Mouse (Mus musculus): ENCODE results near the gene Sh2d3c.

The Sh2d3c gene

DNA sequence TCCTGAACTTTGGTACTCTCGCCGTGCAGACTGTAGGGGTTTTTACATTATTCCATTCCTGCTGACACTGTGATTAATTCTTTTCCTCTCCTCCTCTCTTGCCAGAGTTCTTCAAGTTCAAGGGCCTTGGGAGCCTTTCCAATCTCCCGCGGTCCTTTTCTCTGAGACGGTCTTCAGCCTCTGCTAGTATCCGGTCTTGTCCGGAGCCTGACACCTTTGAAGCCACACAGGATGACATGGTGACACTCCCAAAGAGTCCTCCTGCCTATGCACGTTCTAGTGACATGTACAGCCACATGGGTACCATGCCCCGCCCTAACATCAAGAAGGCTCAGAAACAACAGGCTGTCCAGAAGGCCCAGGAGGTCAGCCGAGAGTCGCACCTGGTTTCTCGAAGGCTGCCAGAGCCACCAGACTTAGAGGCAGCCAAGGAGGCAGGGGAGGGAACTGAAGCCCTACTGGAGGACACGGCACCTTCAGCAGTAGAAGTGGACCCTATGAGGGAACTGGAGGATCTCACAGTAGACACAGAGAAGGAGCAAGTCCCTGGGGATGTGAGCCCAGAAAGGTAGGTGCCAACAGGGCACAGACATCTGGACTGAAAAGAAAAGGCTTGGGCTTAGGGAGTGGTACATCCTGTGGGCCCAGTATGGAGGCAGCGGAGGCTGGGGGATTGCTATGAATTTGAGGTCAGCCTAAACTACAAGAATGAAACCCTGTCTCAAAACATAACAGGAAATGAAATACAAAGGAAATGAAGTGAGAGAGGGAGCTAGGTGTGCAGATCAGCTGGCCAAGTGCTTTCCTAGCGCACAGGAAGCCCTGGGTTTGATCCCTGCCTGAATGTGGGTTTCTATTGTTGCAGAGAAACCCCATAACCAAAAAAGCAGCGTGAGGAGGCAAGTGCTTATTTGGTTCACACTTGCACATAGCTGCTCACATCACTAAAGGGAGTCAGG, 4.3 kb downstream of the Sh2d3c start:
- DNase-seq (ENCODE audit: low read depth): peak; percentile 84

DNA sequence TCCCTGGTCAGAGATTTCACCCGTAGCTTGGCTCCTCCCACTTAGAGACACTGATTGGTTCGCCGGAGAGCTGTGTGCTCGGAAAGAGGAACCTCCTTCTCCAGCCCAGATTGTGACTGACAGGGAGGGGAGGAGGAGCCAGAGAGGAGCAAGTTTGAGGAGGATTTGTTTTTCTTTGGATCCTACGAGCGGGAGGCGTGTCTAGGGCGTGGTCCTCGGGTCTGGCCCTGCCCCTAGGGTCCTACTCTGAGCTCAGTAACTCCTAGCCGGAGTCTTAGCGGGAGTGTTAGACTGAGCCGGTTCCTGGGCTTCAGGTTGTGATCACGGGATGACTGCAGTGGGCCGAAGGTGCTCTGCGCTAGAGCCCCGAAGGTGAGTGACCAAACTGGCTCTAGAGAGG, 6.6 kb downstream of the Sh2d3c start:
- DNase-seq (ENCODE audit: low read depth): peak; percentile 84

DNA sequence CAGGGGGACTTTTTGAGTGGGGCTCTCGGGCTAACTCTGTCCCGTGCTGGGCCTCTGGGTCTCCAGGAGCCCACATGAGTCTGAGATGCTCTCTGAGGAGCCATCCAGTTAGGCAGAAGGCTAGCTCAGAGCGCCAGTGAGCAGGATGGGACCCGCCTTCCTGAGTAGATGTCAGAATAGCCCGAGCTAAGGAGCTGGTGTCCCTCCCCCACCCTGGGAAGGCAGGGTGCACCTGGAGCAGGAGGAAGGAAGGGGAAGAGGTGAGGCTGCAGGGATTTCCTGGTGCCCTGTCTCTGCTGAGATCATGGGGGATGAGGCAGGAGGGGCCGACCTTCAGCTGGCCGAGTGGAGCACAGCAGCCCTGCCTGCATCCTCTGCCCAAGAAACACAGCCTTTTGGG, 7.6 kb downstream of the Sh2d3c start:
- no peak for DNase-seq (ENCODE audit: low read depth)

DNA sequence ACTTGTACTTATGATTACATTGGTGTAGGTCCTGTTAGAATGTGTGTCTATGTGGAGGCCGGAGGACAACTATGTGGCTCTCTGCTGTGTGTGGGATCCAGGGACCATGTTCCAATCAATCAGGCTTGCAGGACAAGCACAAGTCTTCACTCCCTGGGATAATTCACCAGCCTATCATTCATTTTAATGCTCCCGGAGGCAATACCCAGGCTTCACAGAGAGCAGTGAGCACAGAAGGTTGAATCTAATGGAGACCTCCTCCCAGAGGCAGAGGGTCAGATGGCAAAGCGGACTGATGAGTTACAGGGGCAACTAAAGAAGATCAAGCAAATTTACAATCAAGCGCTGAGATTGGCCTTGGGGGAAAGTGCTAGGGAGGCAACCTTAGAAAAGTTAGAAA, 8.7 kb downstream of the Sh2d3c start:
- DNase-seq (ENCODE audit: low read depth): no peak

DNA sequence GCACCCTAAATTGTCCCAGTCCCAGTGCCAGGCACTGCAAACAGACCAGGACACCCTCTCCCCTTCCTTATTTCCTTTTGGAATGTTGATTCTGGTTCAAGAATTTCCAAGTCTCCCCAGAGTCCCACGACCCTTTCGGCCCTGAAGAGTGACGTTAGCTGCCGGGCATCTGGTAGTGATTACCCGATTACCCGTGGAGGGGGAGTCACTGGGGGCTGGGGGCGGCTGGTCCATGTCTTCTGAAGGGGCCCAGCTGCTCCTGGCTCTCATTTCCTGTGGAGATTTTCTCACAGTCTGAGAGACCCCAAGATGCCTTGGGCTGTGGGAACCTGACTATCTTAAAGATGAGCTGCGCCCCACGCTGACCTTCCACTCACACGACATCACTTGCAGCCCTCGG, 10.0 kb downstream of the Sh2d3c start:
- no peak for DNase-seq (ENCODE audit: low read depth)

DNA sequence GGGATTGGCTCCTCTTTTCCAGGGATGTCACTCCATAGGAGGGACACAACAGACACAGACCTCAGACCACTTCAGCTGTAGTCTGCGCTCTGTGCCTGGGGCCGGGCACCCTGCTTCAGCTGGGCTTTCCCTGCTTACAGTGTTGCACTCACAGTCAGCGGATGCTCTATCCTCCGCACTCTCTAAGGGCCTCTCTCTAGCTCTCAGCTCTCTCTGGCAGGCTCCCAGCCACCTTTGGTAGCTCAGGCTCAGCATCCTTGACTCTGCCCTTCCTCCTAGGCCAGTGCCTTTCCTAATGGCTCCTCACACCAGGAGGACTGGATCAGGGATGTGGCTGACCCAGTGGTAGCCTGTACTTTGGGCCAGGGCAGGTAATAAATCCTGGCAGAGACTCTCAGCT, 11.1 kb downstream of the Sh2d3c start:
- no peak for DNase-seq (ENCODE audit: low read depth)

DNA sequence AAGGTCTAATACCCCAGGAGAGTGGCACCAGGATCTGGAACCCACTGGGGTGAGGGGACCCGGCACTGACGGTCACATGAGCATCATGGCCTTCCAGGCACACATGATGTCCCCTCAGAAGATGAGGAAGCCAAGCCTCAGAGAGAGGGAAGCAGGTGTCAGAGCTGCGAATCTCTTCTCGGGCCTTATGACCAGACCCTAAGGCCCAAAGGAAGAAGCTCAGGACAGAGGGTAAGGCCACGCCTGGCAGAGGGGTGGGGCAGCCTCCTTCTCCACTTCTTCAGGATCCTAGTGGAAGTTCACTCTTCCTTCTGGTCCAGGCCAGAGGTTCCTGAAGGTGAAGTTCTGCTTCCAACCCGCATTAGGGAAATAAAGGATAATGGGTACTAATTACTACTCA, 11.8 kb downstream of the Sh2d3c start:
- no peak for DNase-seq (ENCODE audit: low read depth)

DNA sequence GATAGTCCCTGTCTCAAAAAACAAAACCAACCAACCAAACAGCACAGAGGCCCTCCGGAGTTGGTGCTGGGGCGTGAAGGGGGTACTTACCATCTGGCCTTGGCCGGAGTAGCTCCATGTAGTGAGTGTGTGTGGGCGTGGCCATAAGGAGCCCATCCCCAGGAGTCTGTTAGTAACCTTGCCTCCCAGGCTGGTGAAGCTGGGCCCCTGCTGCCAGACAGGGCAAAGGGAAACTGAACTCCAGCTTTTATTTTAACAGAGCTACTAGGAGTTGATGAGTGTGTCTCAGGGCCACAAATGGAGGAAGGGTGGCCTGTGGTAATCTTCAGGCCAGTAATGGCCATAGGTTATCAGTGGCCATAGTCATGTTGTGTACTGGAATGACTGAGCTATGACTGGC, 13.6 kb downstream of the Sh2d3c start:
- DNase-seq (ENCODE audit: low read depth): no peak

DNA sequence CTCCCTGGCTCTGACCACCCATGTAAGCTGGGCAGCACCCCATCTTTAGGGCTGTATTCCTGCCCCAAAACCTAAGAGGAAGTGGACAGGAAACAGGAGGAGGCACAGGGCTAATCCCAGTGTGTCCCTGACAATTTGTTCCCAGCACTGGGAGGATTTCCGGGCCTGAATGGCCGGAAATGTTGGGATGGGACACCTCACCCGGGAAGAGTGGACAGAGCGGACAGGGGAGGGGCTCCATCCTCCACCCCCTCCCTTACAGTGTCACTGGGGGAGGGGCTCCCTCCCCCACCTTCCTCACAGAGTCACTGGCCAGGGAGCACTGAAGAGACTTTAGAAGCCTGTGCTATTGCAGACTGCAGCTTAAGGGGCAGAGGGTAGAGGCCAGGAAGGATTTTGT, 14.1 kb downstream of the Sh2d3c start:
- DNase-seq (ENCODE audit: low read depth): no peak

DNA sequence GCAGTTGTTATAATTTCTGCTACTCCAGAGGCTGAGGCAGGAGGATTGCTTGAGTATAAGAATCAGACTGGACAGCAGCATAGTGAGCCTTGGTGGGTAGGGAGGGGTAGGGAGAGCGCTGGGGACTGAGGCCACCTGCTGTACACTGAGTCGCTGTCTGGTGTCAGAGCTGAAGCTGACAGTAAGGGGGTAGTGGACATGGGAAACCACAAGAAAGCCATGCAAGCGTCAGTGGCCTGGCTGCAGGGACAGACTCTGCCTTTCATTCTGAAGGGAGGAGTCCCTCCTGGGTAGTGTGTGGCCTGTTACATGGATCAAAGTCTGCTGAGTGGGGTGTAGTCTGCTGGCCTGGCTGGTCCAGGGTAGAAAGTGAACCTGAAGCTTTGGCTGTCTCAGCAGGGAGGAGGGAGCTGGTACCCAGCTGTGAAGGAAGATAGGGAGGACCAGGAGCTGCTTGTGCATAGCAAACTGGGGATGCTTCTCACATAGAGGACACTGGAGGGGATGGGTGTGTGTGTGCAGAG, 15.5 kb downstream of the Sh2d3c start:
- no peak for DNase-seq (ENCODE audit: low read depth)

DNA sequence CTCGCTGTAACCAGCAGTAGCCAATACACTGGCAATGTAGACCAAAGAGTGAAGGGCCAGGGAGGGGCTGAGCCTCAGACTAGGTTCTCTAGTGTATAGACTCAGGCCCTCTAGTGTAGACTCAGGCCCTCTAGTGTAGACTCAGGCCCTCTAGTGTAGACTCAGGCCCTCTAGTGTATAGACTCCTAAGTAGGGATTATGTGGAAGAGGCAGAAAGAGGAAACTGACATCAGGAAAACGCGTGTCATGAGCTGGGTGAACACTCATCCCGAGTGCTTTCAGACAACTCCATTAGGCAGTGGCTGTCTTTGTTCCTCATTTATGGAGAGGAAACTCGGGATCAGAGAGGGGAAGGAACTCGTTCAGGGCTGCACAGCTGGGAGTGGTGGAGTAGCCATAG, 16.2 kb downstream of the Sh2d3c start:
- no peak for DNase-seq (ENCODE audit: low read depth)

DNA sequence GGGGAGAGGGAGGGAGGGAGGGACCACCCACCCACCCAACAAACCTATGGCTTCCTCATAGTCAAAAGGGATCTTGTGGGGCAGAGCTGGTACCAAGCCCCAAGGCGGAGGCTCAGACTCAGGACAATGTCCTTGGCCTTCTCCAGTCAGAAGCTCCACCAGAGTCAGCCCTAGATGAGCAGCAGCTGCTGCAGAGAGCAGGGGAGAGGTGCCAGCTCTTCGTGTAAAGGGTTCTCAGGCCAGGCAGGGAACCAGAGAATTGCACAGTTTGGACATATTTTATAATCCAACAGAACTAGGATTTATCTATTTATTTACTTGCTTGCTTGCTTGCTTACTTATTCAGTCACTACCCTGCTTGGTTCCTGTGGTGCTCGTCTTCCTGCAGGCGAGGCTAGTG, 18.5 kb downstream of the Sh2d3c start:
- DNase-seq (ENCODE audit: low read depth): no peak

DNA sequence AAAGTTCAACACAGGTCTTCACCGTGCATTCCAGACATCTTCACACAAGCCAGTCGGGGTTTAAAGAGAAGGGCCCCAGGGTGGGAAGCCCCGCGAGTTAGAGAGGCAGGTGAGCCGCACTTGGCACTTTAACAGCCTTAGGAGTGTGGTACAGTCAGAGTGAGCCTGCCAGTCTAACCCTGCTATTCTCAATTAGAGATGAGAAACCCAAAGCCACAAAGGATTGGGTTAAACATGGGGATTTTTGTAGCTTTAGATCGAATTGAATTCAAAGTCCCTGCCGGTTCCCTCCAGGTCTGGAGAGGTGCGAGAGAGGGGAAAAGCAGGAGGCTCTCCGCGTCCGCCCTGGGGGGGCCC, 20.0 kb downstream of the Sh2d3c start, which contains the start of gene 6330409D20Rik:
TSS of gene 6330409D20Rik (minus strand) at position 101 of the 357 bp plus-strand sequence.
- no peak for DNase-seq (ENCODE audit: low read depth)

DNA sequence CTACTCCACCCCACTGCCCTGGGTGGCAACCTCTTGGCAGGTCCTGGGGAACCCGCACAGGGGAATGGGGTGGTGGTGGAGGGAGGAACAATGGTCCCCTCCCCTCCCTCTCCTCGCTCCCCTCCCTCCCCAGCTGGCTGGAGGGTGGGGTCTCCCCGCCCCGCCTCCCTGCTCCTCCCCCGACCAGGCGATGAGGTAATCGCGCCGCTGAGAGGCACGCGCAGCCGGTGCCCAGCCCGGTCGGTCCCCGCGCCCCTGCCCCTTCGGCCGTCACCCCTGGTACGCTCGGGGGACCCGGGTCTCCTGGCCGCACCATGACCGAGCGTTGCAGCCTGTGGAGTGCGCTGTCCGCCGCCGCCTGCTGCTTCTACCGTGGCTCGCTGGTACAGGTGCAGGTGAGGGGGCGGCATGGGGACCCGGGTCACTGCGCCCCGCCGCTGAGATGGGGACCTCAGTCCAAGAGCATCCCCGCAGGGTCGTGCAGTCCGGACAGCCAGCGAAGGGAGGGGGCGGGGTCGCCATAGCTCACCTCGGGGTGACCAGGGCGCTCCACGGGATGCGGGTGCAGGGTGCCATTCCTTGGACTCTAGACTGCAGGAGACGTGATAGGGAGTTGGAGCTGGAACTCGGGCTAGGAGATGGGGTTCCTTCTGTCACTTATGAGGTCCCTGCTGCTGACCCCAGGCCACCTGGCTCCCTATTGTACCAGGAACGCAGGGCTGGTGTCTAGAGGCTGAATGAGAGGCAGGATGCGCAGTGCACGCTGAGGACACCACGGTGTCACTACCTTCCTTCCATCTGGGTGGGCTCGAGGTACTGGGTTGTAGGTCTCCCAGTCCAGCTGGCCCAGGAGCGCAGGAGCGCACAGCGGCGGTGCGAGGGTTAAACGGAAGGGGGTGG, 20.7 kb downstream of the Sh2d3c start:
- no peak for DNase-seq (ENCODE audit: low read depth)

DNA sequence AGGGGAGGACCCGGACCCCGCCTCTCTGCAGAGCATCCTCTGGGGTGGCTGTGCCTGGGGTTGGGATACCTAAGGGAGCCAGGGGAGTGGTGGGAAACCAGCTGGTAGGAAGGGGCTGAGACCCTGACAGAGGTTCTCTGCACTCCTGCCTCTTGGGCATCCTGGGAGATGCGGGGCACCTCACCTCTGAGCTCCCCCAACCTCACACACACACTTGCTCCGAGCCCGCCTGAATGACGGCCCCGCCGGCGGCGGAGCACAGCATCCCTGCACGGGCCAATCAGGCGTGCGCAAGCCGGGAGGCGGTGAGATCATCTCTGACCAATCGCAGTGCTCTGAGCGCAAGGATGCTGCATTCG, 21.3 kb downstream of the Sh2d3c start:
- no peak for DNase-seq (ENCODE audit: low read depth)

DNA sequence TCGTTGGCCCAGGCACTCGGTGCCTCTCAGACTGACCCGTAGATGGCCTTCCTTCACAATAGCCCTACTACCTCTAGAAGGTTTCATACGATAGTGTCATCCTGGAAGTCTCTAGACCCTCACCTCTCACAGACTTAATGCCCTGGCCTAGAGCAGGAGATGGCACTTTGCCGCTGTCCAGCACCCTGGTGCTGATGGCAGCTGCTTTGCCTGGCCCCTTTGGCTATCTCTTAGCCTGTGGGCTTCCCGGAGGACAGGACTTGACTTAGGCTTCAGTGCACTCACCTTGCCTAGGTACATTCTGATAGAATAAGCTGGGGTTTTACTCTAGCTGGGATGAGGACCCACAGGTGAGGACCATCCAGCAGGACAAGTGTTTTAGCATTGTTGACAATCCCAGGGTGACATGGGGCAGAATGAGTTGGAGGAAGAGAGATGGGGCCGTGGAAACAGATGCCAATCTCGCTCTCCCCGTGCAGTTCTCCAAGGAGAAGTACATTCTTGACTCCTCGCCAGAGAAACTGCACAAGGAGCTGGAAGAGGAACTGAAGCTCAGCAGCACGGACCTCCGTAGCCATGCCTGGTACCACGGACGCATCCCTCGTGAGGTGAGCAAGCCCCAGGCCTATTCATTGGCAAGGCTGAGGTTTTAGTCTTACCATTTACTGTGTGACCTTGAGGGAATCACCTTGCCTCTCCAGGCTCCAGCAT, 23.6 kb downstream of the Sh2d3c start:
- DNase-seq (ENCODE audit: low read depth): no peak

DNA sequence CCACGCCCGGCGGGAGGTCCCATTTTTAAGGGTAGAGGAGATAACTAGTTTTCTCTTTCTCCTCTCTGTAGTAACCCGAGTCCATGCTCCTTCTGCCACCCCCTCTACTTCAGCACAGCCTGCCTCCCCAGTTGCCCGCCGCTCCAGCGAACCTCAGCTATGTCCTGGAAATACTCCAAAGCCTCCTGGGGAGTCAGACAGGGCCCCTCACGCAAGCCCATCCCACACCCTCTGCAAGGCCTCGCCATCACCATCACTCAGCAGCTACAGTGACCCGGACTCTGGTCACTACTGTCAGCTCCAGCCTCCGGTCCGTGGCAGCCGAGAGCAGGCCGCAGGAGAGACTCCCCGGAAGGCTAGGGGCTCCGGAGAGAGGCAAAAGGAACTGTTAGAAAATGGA, 28.2 kb downstream of the Sh2d3c start:
- no peak for DNase-seq (ENCODE audit: low read depth)

DNA sequence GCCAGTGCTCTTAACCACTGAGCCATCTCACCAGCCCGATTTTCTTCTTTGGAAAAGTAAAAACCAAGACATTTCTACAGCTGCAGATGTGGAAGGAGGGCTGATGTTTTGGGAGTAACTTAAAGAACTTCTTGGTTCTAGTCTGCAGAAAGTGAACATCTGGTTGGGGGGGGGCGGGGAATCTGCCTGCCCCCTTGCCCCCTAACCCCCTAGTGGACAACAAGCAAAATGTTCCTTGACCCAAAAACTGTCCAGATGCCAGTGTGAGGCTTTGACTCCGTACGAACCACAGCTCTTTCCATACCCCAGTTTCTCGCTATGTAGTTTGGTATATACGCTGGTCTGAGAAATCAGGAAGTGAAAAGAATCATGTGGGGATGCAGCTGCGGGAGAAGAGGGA, 29.3 kb downstream of the Sh2d3c start:
- DNase-seq (ENCODE audit: low read depth): no peak

DNA sequence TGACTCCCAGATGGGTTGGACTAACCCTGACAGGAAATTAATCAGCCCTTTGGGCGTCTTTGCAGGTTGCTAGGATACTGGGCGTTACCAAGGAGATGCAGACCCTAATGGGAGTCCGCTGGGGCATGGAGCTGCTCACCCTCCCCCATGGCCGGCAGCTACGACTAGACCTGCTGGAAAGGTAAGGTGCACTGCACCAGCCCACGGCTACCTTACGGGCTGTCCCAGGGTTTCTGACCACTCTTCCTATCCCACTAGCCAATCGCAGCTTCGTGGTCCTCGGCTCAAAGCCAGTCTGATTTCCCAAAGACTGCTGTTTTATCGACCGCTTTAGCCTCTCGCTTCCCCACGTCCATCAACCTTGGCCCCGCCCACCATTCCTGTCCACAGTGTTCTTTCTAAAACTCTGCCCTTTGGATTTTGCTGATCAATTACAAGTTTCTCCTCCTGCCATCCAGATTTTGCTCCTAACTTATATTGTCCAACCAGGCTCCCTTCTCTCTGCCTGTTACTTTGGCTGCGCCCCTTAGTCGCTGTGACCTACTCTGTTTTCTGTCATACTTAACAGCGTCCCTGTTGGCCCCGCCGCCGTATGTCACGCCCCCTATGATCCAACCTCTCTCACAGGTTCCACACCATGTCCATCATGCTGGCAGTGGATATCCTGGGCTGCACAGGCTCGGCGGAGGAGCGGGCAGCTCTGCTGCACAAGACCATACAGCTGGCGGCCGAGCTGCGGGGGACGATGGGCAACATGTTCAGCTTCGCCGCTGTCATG, 30.2 kb downstream of the Sh2d3c start:
- no peak for DNase-seq (ENCODE audit: low read depth)

DNA sequence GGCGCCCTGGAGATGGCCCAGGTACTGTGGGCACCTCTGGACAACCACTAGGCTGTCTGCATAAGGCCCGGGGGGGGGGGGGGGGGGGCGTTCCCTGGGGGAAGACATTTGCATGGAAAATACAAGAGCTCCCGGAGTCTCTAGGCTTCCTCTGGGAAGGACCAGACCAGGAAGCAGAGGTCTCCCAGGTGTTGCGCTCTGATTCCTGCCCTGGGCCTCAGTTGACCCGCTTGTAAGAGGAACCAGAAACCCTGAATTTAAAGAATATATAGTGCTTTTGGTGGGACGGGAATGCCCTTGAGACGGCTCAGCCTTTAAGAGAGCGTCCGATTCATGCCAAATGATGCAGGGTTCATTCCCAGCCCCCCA, 30.8 kb downstream of the Sh2d3c start:
- no peak for DNase-seq (ENCODE audit: low read depth)

DNA sequence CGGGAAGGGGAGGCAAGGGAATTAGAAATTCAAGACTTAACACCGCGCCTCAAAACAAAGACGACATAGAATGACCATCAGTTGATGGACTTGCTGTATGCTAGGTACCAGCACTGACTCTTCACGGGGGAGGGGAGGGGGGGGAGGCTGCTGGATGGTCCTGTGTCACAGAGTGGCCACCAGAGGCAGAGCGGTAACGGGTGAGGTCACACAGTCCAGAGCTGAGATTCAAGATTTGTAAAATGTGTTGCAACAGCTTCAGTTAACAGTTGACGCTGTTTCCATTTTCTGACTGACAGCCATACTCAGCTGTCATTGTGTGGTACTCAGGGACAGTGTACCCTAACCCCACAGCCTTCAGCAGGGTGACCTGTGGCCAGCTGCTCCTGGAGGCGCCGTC, 31.3 kb downstream of the Sh2d3c start:
- no peak for DNase-seq (ENCODE audit: low read depth)

DNA sequence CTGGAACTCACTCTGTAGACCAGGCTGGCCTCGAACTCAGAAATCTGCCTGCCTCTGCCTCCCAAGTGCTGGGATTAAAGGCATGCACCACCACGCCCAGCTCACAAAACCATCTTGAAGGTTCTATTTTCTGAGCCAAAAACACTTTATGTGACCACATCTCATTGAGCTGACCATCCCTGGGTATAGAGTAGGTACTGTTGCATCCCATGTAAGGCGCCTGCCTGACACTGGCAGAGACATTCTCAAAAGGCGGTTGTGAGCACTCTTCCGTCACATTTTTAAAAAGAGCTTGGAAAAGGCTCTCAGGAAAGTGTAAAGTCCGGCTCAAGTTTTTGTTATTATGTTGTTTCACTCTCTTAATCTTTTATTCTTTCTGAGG, 35.8 kb downstream of the Sh2d3c start:
- DNase-seq (ENCODE audit: low read depth): no peak

Data from induced T-regulatory cell, adult 2 months (primary cell).